Mouse (Mus musculus) kidney, postnatal 4 days (tissue): Measurements from ENCODE around the gene Hsf2bp.

Experiments
- DNase-seq, 2 experiments: peaks; one replicate each; pipeline ENCODE4 v3.0.0; 2021; ENCODE audit warnings: mixed read lengths in 2 of 2

Hsf2bp gene

GRCm38 (mm10) chr17:31901461-31902204 lies 134.5 kb downstream of the Hsf2bp start:
- DNase-seq = peak; percentile 32 to 52

DNA sequence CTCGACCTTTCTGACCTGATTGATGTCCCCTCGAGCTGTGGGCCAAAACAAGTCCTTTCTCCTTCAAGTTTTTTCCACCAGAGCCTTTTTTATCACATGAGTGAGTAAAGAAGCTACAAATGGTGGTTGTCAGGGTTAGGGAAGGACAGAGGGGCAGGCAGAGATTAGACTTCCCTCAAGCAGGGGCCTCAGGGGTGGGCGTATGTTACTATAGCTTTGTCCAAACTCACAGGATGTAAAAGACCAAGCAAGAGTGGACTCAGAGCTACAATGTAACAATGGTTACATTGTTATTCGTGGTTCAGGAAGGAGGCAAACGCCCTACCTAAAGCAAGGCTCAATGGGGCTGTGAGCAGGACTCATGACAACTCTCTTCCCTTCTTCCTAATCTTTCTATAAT lies 137.2 kb downstream of the Hsf2bp start:
- DNase-seq = no peak

- DNase-seq = no peak
Observed at GRCm38 (mm10) chr17:31897186-31897793, 138.9 kb downstream of the Hsf2bp start.

- DNase-seq = no peak
Observed at GRCm38 (mm10) chr17:31896751-31897150, 139.4 kb downstream of the Hsf2bp start.

GRCm38 (mm10) chr17:31896311-31896710 lies 139.8 kb downstream of the Hsf2bp start:
- DNase-seq = no peak
